Mouse (Mus musculus) intestine, embryonic 16.5 days (tissue): ENCODE measurements around the gene Sap18b. TPM values are rescaled to one million over a fixed set of nuclear protein-coding genes. Genes with fewer than 3 reads are reported as not detected.

Experiments used
- ATAC-seq: fragments of 200-750 bp; cut with Nextera tagmentation; 2 replicates; pipeline ENCODE4 v1.8.0; 2017; ENCODE audit warnings: moderate TSS enrichment, moderate library complexity
- H3K27ac ChIP-seq: fragments of 300-500 bp; sonication (generic); 2 replicates; pipeline ENCODE4 v1.5.1; 2014; ENCODE audit warnings: mild to moderate bottlenecking, low read length
- H3K27me3 ChIP-seq: fragments of 300-500 bp; sonication (generic); replicated peaks from 2 replicates; pipeline ENCODE4 v1.6.1; 2014; ENCODE audit warnings: low read length, control low read depth, mixed read lengths; ENCODE audit not compliant: control insufficient read depth, insufficient read depth
- H3K36me3 ChIP-seq: fragments of 300-500 bp; sonication (generic); 2 replicates; pipeline ENCODE4 v1.6.1; 2014; ENCODE audit warnings: low read length, control low read depth; ENCODE audit not compliant: control insufficient read depth, insufficient read depth
- H3K4me1 ChIP-seq: fragments of 300-500 bp; sonication (generic); 2 replicates; pipeline ENCODE4 v1.6.1; 2014; ENCODE audit warnings: low read length, control low read depth, mixed read lengths; ENCODE audit not compliant: control insufficient read depth, insufficient read depth
- H3K4me2 ChIP-seq: fragments of 300-500 bp; sonication (generic); 2 replicates; pipeline ENCODE4 v1.6.1; 2014; ENCODE audit warnings: low read depth, low read length, control low read depth
- H3K4me3 ChIP-seq: fragments of 300-500 bp; sonication (generic); 2 replicates; pipeline ENCODE4 v1.5.1; 2014; ENCODE audit warnings: mild to moderate bottlenecking, low read length
- H3K9ac ChIP-seq: fragments of 300-500 bp; sonication (generic); 2 replicates; pipeline ENCODE4 v1.6.1; 2014; ENCODE audit warnings: low read depth, low read length
- H3K9me3 ChIP-seq: fragments of 300-500 bp; sonication (generic); 2 replicates; pipeline ENCODE4 v1.6.1; 2016; ENCODE audit warnings: low read length, control low read depth; ENCODE audit not compliant: control insufficient read depth
- WGBS: fragments of 180-500 bp; shearing (Covaris S2); extraction: QIAGEN DNeasy Blood & Tissue Kit; methylation state at CpG from one replicate; pipeline ENCODE4 v1.1.7; 2014; 5-methylcytosine and 5-hydroxymethylcytosine counted together
- polyA plus RNA-seq: library from polyadenylated mRNA; unstranded; fragments of >200 nt; fragmentation: Nextera tagmentation; extraction: Ambion mirVana; gene quantifications from 2 replicates; pipeline ENCODE4 v1.2.1, GENCODE M21; 2015

Gene Sap18b
- polyA plus RNA-seq, 1 experiment from 2014 or later: 333 TPM

DNA sequence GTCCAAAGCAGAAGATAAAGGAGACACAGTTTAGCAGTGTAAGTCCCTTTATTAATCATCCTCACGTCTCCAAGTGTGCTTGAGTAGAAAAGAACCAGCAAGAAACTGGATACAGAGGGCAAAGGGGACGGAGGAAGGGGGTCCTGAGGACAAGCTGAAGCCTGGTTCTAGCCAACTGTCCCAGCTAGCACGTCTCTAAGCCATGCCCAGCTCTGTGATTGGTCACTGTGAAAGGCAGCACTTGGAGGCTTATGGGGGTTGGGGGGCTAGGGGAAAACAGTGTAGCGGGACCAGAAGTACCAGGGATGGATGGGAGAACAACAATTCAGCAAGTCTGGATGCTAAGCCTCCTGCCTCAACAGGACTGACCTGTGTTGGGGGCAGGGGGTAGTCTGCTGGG, 10.7 kb downstream of the Sap18b start:
- H3K4me3 ChIP-seq: no peak overlapping the region
- H3K4me1 ChIP-seq: peaks cover 10% of the 10 kb centered on the region; the same call in 1 of the 2 replicates
- no peak overlapping the region for H3K27ac ChIP-seq
- H3K4me2 ChIP-seq: no peak overlapping the region
- H3K9ac ChIP-seq: no peak overlapping the region
- H3K27me3 ChIP-seq: no peaks in the 10 kb centered on the region
- H3K9me3 ChIP-seq: no peaks in the 10 kb centered on the region
- ATAC-seq: no peak
- no peaks in the 10 kb centered on the region for H3K36me3 ChIP-seq
- 71% methylated on average over 4 of the region's 4 CpGs for WGBS

DNA sequence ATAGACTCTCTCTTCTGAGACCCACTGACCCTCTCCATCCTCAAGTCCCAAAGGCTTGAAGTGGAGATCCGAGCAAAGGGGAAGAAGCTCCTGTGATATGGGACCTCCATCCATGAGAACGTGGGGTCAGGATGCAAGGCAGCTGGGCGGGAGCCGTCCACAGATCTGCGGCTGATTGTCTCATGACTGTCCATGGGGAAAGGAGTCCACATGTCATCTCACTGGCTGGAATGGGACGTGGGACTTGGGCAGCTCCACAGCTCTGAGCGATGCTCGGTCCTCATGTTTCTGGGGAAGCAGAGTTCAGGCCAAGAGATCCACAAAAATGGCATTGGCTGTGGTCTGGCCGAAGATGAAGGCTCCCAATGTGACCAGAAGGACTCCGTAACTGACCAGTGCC, 12.1 kb downstream of the Sap18b start:
- Histone ChIP-seq H3K27ac (no peak overlapping the region), H3K4me3 (no peak overlapping the region), H3K36me3 (peaks cover 5% of the 10 kb centered on the region; the same call in 1 of the 2 replicates), H3K9me3 (no peaks in the 10 kb centered on the region), H3K27me3 (no peaks in the 10 kb centered on the region), H3K9ac (no peak overlapping the region), H3K4me2 (no peak overlapping the region), H3K4me1 (peaks cover 10% of the 10 kb centered on the region; the same call in 1 of the 2 replicates)
- no peak for ATAC-seq
- 91% methylated on average over 10 of the region's 10 CpGs for WGBS

- Histone ChIP-seq H3K36me3 (peaks cover 5% of the 10 kb centered on the region; the same call in 1 of the 2 replicates), H3K4me3 (no peak overlapping the region), H3K4me1 (no peaks in the 10 kb centered on the region), H3K9ac (no peak overlapping the region), H3K27ac (no peak overlapping the region), H3K4me2 (no peak overlapping the region), H3K9me3 (no peaks in the 10 kb centered on the region), H3K27me3 (no peaks in the 10 kb centered on the region)
- WGBS: 95% methylated on average over 4 of the region's 4 CpGs
- ATAC-seq: no peak
Observed at GRCm38 (mm10) chr8:95839289-95839688, 14.1 kb downstream of the Sap18b start.

GRCm38 (mm10) chr8:95841436-95841835, 16.3 kb downstream of the Sap18b start:
- H3K27me3 ChIP-seq: no peaks in the 10 kb centered on the region
- H3K9ac ChIP-seq: no peak overlapping the region
- 91% methylated on average over 15 of the region's 15 CpGs for whole genome bisulfite sequencing
- peaks cover 7% of the 10 kb centered on the region for H3K36me3 ChIP-seq
- no peak overlapping the region for H3K4me3 ChIP-seq
- no peaks in the 10 kb centered on the region for H3K4me1 ChIP-seq
- H3K4me2 ChIP-seq: no peak overlapping the region
- H3K9me3 ChIP-seq: no peaks in the 10 kb centered on the region
- H3K27ac ChIP-seq: no peak overlapping the region
- ATAC-seq: no peak

DNA sequence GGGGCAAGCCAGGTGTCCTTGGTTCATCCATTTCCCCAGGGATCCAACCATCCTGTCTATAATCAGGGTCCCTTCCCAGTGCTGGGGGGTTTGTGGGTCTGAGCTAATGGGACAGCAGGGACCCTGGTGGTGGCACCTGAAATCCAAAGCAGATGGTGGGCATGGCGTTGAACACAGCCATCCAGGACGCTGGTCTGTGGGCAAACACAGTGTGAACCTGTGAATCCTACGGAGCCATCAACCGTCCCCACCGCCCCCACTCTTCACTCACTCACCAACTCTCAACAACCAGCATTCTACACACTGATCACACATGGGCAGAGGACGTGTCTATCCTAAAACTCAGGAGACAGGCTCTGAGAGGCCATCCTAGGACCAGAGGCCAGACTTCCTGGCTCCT, 18.8 kb downstream of the Sap18b start:
- WGBS: 96% methylated on average over 6 of the region's 6 CpGs
- Histone ChIP-seq H3K27me3 (no peaks in the 10 kb centered on the region), H3K9me3 (no peaks in the 10 kb centered on the region), H3K36me3 (peaks cover 7% of the 10 kb centered on the region), H3K4me2 (no peak overlapping the region), H3K4me1 (no peaks in the 10 kb centered on the region), H3K9ac (no peak overlapping the region), H3K4me3 (no peak overlapping the region), H3K27ac (no peak overlapping the region)
- no peak for ATAC-seq

DNA sequence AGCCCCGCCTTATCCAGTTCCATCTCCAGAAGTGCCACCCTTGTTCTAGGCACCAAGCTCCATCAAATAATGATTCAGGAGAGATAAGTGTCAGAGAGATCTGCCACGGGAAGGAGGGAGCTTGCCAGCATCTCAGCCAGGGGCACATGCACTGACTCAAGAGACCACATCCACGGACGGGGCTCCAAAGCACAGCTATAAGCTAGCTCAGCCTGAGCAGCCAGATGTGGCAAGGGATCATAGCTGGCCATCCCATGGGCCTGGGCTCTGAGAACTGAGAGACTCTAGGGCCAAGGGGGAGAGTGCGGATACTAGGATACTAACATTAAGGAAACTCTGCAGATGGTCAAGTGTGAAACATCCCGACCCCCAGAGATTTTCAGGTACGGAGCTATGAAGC, 19.9 kb downstream of the Sap18b start:
- ATAC-seq: no peak
- H3K4me2 ChIP-seq: no peak overlapping the region
- no peaks in the 10 kb centered on the region for H3K4me1 ChIP-seq
- H3K4me3 ChIP-seq: no peak overlapping the region
- H3K9me3 ChIP-seq: no peaks in the 10 kb centered on the region
- H3K9ac ChIP-seq: no peak overlapping the region
- no peaks in the 10 kb centered on the region for H3K27me3 ChIP-seq
- peaks cover 7% of the 10 kb centered on the region for H3K36me3 ChIP-seq
- WGBS: 88% methylated on average over 7 of the region's 7 CpGs
- H3K27ac ChIP-seq: no peak overlapping the region

- no peaks in the 10 kb centered on the region for H3K27me3 ChIP-seq
- ATAC-seq: no peak
- no peak overlapping the region for H3K27ac ChIP-seq
- H3K9ac ChIP-seq: no peak overlapping the region
- peaks cover 2% of the 10 kb centered on the region for H3K36me3 ChIP-seq
- 83% methylated on average over 24 of the region's 24 CpGs for WGBS
- peaks cover 5% of the 10 kb centered on the region for H3K4me1 ChIP-seq
- no peak overlapping the region for H3K4me2 ChIP-seq
- no peaks in the 10 kb centered on the region for H3K9me3 ChIP-seq
- no peak overlapping the region for H3K4me3 ChIP-seq
Observed at GRCm38 (mm10) chr8:95848061-95848551, 23.0 kb downstream of the Sap18b start.

GRCm38 (mm10) chr8:95848734-95849464, 23.8 kb downstream of the Sap18b start:
- no peak overlapping the region for H3K9ac ChIP-seq
- ATAC-seq: no peak
- H3K36me3 ChIP-seq: peaks cover 2% of the 10 kb centered on the region
- no peak overlapping the region for H3K4me2 ChIP-seq
- H3K27me3 ChIP-seq: no peaks in the 10 kb centered on the region
- no peak overlapping the region for H3K4me3 ChIP-seq
- peaks cover 5% of the 10 kb centered on the region for H3K4me1 ChIP-seq
- no peak overlapping the region for H3K27ac ChIP-seq
- 90% methylated on average over 19 of the region's 19 CpGs for WGBS
- no peaks in the 10 kb centered on the region for H3K9me3 ChIP-seq

- ATAC-seq: no peak
- peaks cover 2% of the 10 kb centered on the region for H3K36me3 ChIP-seq
- WGBS: 91% methylated on average over 2 of the region's 2 CpGs
Observed at GRCm38 (mm10) chr8:95850326-95850725, 25.2 kb downstream of the Sap18b start.

More at GRCm38 (mm10) chr8:95850326-95850725, 25.2 kb downstream of the Sap18b start:
- H3K4me3 ChIP-seq: no peak overlapping the region
- no peaks in the 10 kb centered on the region for H3K27me3 ChIP-seq
- H3K4me1 ChIP-seq: peaks cover 5% of the 10 kb centered on the region
- H3K27ac ChIP-seq: no peak overlapping the region
- no peak overlapping the region for H3K9ac ChIP-seq
- H3K4me2 ChIP-seq: no peak overlapping the region
- no peaks in the 10 kb centered on the region for H3K9me3 ChIP-seq
